Mouse (Mus musculus) thymus, adult 18-20 months (tissue): ENCODE data around the gene Ap4b1.
A peak's percentile ranks its signal among the peaks of the same experiment; 100 is the strongest.
"Not testable (repeated sequence)": the region's sequence is repeated elsewhere in the genome, so short reads cannot be mapped to it uniquely, and the experiment has no call there.

Experiments used
- DNase-seq, 2 experiments: peaks; one replicate each; pipeline ENCODE4 v3.0.0; 2022; ENCODE audit warnings: mixed read lengths in 2 of 2

Gene Ap4b1

GRCm38 (mm10) chr3:103801631-103802531 is 7.4 kb upstream of the Ap4b1 start:
- peak; percentile 34 to 66 for DNase-seq

GRCm38 (mm10) chr3:103802861-103803260 is 6.5 kb upstream of the Ap4b1 start:
- DNase-seq = peak; percentile 8 to 28

DNA sequence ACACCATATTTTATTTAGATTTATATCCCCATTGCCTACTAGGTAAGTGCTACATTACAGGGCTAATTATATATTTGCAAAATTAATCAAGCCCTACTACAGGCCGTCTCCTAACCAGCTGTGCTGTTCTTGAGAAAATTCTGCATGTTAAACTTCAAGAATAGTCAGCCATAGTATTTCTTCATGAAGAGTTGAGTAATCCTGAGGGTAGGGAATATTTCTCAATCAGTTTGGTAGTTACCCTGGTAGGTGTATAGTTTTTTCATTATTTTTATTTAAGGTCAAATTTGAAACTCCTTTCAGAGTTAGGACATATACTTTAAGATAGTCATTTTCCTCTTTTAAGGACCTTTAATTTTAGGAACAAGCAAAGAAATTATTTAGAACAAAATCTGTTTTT is 3.6 kb upstream of the Ap4b1 start:
- no peak for DNase-seq

- DNase-seq = no peak
Observed at GRCm38 (mm10) chr3:103809799-103810150, 455 bp downstream of the Ap4b1 start.

GRCm38 (mm10) chr3:103810967-103811366 is 1.6 kb downstream of the Ap4b1 start:
- DNase-seq = no peak

- no peak for DNase-seq
Observed at GRCm38 (mm10) chr3:103827548-103827947, 18.2 kb downstream of the Ap4b1 start.

DNA sequence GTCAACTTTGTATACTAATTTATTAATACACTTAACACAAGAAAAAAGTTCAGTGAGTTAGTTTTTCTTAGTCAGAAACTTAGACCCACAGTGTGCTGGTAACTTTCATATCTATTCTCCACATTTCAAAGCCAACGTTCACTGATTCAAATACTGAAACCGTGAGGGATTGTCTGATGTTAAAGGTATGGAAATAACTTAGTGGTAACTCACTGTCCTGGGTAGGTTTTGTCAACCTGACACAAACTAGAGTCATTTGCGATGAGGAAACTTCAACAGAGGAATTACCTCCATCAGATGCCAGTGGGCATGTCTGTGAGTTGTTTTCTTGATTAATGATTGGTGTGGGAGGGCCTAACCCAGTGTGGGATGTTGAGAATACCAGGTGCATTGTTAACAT is 19.7 kb downstream of the Ap4b1 start:
- DNase-seq = no peak

- DNase-seq = not testable (repeated sequence)
Observed at GRCm38 (mm10) chr3:103830681-103831080, 21.4 kb downstream of the Ap4b1 start.

DNA sequence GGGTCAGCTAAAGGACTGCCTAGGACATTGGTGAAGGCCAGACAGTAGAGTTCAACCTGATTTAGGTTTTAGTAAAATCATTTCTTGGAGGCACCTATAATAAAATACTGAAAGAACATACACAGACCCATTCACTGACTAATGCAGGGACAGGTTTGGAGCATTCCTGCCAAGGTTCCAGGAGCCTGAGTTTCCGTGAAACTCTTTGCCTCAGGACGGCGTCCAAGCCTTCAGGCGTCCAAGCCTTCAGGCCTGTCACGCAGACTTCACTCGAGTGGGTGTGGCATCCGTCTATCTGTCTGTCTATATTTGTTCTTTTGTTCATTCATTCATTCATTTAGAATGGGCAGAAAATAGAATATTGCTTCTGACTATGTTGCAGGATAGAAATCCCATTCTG is 21.8 kb downstream of the Ap4b1 start:
- DNase-seq = no peak

DNA sequence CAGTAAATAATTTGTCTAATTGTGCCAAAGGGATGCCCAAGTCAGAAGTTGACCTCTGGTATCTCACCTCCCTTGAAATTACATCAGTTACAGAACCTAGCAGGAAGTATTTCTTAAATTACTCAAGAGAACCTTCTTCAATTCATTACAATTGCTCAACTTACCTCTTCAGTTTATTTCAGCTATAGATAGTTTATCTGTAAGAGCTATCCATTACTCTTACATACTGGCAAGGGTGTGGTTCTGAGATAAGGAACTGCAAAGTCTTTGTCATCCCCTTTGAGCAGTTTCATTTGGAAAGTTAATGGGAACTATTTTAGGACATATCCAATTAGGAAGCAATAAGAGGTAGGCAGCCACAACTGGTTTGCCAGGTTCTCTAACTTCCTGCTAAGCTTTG is 23.1 kb downstream of the Ap4b1 start, which contains the start of gene Bcl2l15:
Gene Bcl2l15, plus strand, starts transcription at position 176 of the 400 bp plus-strand sequence.
- no peak for DNase-seq

DNA sequence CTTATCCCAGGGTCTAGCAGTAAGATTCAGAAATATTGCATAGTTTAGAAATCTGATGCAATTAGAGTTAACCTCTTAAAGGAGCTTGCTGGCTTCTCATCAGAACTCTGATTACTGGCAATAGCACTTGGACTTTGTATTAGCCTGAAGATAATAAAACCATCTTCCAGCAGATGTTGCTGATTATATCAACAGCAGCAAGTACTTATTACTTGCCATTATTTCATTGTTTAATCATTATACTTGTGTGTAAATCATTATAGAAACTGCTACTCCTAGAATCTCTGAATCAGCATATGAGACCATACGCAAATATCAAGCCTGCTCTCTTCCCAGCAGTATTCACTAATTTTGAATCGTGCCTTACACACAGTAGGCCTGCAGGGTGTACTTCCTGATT is 24.7 kb downstream of the Ap4b1 start:
- DNase-seq = no peak

- DNase-seq = no peak
Observed at GRCm38 (mm10) chr3:103835272-103835950, 26.1 kb downstream of the Ap4b1 start.

GRCm38 (mm10) chr3:103835951-103836310 is 26.6 kb downstream of the Ap4b1 start:
- DNase-seq = no peak

GRCm38 (mm10) chr3:103836453-103836852 is 27.1 kb downstream of the Ap4b1 start:
- no peak for DNase-seq

GRCm38 (mm10) chr3:103839711-103840110 is 30.4 kb downstream of the Ap4b1 start:
- DNase-seq = no peak

- not testable (repeated sequence) for DNase-seq
Observed at GRCm38 (mm10) chr3:103840195-103840594, 30.9 kb downstream of the Ap4b1 start.

- DNase-seq = not testable (repeated sequence)
Observed at GRCm38 (mm10) chr3:103840946-103841345, 31.6 kb downstream of the Ap4b1 start.

DNA sequence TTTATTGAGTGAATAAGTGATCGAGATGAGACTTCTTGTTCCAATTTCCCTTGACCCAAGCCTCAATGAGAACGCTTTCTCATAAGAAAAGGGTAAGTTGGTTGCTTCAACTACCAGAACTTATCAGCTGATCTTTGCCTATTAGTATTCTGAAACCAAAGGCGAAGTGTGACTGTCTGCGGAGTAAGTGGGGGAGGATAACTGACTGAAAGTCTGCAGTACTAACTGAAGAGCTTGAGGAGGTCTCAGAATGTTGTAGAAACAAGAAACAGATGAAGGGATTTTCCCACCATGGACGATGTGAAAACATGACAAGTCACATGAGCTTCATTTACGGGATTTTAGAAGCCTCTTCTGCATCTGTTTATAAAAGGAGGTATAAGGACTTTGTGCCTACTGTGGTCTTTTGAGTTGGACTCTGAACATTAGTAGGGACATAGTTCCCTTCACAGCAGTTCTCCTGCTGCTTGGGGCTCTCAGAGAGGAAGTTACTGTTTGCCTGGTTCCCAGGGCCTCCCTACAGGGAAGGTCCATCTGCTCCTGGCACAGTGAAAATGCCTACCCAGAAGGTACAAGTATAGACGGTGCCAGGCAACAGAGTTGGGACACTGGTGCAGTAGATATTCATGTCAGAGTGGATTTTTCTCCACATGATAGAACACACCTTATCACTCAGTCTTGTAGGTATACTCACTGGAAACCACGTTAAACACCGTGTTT is 41.5 kb downstream of the Ap4b1 start:
- no peak for DNase-seq

DNA sequence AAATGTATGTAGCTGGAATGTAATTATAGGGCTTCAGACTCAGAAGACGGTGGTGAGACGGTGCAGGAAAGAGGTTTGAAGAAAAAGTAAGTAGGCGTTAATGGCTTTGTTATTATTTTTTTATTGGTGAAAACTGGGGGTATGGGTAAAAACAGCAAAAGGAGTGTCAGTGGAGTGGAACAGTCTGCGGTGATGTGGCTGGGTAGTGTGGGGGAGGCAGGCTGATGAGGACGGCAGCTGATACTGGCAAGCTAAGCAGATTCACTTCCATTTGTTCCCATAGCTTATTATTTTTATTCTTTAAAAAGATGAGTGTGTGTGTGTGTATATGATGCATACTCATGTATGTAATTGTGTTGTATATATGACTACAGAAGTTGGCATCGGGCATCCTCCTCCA is 42.2 kb downstream of the Ap4b1 start:
- no peak for DNase-seq

DNA sequence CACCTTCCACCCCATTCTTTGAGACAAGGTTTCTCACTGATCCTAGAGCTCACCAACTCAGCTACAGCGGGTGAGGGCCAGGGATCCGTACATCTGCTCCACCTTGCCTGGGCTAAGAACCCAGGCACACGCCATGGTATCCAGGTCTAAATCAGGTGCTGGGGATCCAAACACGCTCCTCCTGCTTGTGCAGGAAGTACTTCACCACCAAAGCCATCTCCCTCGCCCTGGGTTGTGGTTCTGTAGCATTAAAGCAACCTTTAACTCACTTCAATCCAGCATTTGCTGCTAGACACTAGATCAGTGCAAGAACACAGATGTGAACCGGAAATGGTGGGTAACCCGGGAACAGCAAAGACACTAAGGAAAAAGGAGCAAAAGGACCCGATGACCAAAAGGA is 42.6 kb downstream of the Ap4b1 start:
- DNase-seq = no peak

DNA sequence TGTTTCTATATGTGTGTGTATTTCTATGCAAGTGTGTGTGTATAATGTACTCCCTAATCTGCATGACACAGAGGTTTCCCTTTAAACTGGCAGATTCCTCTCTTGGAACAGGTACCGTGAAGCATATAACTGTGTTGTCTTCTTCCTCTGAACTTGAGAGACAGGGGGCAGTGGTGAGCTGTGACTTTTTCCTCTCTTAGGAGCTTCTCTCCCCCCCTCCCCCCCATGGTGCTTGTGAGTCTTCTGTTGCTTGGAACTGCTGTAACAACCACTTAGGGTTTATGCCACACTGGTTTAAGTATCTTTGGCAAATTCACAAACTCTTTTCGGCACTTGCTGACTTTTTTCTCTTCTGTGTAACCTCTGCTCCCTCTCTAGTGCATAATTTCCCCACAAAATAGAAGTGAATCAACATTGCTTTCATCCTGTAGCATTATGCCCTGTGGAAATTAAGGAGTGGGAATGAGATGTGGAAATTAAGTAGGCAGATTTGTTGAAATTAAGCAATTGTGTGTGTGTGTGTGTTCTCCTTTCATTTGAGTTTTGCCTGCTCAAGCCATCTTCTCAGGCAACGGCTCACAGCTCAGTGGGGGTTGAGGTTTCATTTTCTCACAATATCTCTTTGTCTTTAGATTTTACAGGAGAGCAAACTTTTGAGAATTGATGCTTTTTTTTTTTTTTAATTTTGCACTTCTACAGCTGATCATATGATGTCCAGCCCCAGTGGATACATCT is 43.4 kb downstream of the Ap4b1 start:
- peak; percentile 44 to 77 for DNase-seq

- no peak for DNase-seq
Observed at GRCm38 (mm10) chr3:103853804-103854203, 44.5 kb downstream of the Ap4b1 start.
